Mouse (Mus musculus): ENCODE measurements around the gene Pitpnc1.

DNA sequence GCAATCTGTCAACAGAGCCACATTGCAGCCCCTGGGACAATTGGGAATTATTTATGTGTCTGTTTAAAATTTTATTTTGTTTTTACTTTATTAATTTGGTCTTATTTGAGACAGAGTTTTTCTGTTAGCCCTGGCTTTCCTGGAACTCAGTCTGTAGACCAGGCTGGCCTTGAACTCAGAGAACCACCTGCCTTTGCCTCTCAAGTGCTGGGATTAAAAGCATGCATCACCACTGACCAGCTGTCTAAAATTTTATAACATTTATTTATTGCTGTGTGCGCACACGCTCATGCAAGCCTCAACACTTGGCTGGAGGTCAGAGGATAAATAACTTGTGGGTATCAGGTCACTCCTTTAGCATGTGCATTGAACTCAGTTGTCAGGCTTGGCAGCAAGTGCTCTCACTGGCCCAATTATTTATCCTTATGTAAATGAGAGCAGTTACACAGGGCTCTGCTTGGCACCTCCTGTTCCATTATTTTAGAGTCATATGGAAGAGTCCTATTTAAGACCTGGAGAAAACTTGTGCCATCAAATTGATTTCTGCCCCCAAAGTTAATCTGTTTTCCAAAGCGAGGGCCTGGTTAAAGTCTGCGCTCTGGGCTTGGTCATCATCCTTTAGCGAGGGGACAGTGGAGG, 237.1 kb downstream of the Pitpnc1 start:
- TF ChIP-seq CTCF (IDR thresholded peaks at IDR 0.05; ENCODE audit: low read depth) = no peak
- no peak for TF ChIP-seq EP300 (IDR thresholded peaks at IDR 0.05; ENCODE audit: low read depth)
